Comparison of ENCODE assay signal across 8 mouse cellular contexts in the genomic region with DNA sequence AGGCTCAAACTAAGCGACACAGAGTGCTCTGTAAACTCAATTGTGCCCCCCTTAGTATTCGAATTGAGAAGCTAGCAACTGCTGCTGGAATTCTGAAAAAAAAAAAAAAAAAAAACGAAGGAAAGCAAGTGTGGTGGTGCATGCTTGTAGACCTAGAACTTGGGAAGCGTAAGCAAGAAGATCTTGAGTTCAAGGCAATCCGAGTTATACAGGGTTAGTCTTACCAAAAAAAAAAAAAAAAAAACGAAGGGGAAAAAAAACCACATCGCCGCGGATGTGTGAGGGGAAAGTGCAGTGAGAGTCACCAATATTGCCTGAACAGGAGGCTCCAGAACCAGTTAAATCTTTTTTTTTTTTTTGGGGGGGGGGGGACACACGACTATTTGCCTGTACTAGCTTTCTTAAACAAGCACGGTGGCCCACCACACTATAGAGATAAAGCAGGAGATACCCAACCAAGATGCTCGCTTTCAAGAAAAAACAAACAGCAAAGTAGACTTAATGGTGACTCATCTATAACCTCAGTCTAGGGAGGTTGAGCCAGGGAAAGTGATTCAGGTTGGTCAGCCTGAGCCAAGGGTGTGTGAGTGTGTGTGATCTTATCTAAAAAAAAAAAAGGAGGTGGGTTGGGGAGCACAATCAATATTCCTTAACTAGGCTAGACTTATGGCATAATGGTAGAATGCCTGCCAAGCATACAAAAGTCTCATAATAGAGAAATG. TPM values are rescaled to one million over a fixed set of nuclear protein-coding genes. Genes with fewer than 3 reads are reported as not detected.
DNase-seq lines count a peak whose midpoint lies in the region; ATAC-seq and TF ChIP-seq lines count a peak whose summit lies in the region.

A gene (minus strand): TSS at position 32 of the 722 bp plus-strand sequence.

- peak within 1 kb of the TSS; percentile 97 for H3K27ac ChIP-seq in kidney, embryonic 15.5 days
- peak within 1 kb of the TSS; percentile 97 for H3K27ac ChIP-seq in limb, embryonic 11.5 days (replicated peaks; ENCODE audit: low read depth, low read length)
- peak within 1 kb of the TSS; percentile 48 for H3K27ac ChIP-seq in olfactory bulb, adult 2 months (ENCODE audit: insufficient read depth, low read depth, low read length)

- peak within 1 kb of the TSS; percentile 95 for H3K4me2 ChIP-seq in kidney, embryonic 15.5 days
- H3K4me2 ChIP-seq in limb, embryonic 11.5 days (ENCODE audit: low read depth, severe bottlenecking), result peak within 1 kb of the TSS; percentile 77

- peak within 1 kb of the TSS; percentile 70 for H3K4me3 ChIP-seq in kidney, embryonic 15.5 days (replicated peaks)
- peak within 1 kb of the TSS; percentile 87 for H3K4me3 ChIP-seq in erythroblast, embryonic 14.5 days (replicated peaks)
- peak within 1 kb of the TSS; percentile 69 for H3K4me3 ChIP-seq in limb, embryonic 11.5 days (ENCODE audit: low read depth, low read length)
- peak within 1 kb of the TSS; percentile 59 for H3K4me3 ChIP-seq in olfactory bulb, adult 2 months (ENCODE audit: insufficient read depth, low read depth, low read length)

- no peak for TF ChIP-seq POLR2A in olfactory bulb, adult 2 months (IDR thresholded peaks at IDR 0.05; ENCODE audit: insufficient read depth, low read depth, low read length)

- TF ChIP-seq CTCF in olfactory bulb, adult 2 months (IDR thresholded peaks at IDR 0.05; ENCODE audit: insufficient read depth, low read depth, low read length), result no peak

- DNase-seq in kidney, adult 11 months, result no peak
- peak; percentile 26 for DNase-seq in MN1 (ENCODE audit: low spot score)
- no peak for DNase-seq in limb, embryonic 11.5 days (ENCODE audit: low spot score)
- DNase-seq in thymus, postnatal 4 days, result no peak

- ATAC-seq in kidney, embryonic 15.5 days (replicated peaks; ENCODE audit: low FRiP score), result 0 out of 2 replicates have a peak, but pooled peaks have one; percentile 8
- 0 out of 2 replicates have a peak, but pooled peaks have one; percentile 5 for ATAC-seq in limb, embryonic 11.5 days (ENCODE audit: insufficient number of reproducible peaks, low FRiP score, low TSS enrichment, low read depth)
- no peak for ATAC-seq in monocyte, adult 5-6 weeks (replicated peaks; ENCODE audit: insufficient number of reproducible peaks, low FRiP score, low TSS enrichment, poor library complexity, severe bottlenecking)

- WGBS in kidney, embryonic 15.5 days, result 4% methylated on average over 12 of the region's 12 CpGs
- WGBS in limb, embryonic 11.5 days, result 9% methylated on average over 12 of the region's 12 CpGs
- 4% methylated on average over 12 of the region's 12 CpGs for WGBS in olfactory bulb, adult 2 months

- H3K4me1 ChIP-seq in kidney, embryonic 15.5 days, result peaks cover 15% of the 10 kb centered on the region
- peaks cover 31% of the 10 kb centered on the region for H3K4me1 ChIP-seq in erythroblast, embryonic 14.5 days (ENCODE audit: control insufficient read depth)
- H3K4me1 ChIP-seq in limb, embryonic 11.5 days (ENCODE audit: control insufficient read depth, insufficient read depth, low read length), result peaks cover 6% of the 10 kb centered on the region; the same call in 1 of the 2 replicates
- peaks cover 4% of the 10 kb centered on the region; the same call in 1 of the 2 replicates for H3K4me1 ChIP-seq in olfactory bulb, adult 2 months (ENCODE audit: control insufficient read depth, insufficient read depth, low read length)

- no peaks in the 10 kb centered on the region for H3K27me3 ChIP-seq in kidney, embryonic 15.5 days
- H3K27me3 ChIP-seq in erythroblast, embryonic 14.5 days (ENCODE audit: control insufficient read depth), result no peaks in the 10 kb centered on the region
- H3K27me3 ChIP-seq in limb, embryonic 11.5 days (ENCODE audit: control insufficient read depth, insufficient read depth, low read length), result no peaks in the 10 kb centered on the region

- H3K9me3 ChIP-seq in kidney, embryonic 15.5 days (replicated peaks), result no peaks in the 10 kb centered on the region
- no peaks in the 10 kb centered on the region for H3K9me3 ChIP-seq in erythroblast, embryonic 14.5 days (ENCODE audit: control insufficient read depth, low read length)
- H3K9me3 ChIP-seq in limb, embryonic 11.5 days (ENCODE audit: control insufficient read depth, low read length), result no peaks in the 10 kb centered on the region

- peak within 1 kb of the TSS; percentile 88 for H3K9ac ChIP-seq in kidney, embryonic 15.5 days
- peak within 1 kb of the TSS; percentile 86 for H3K9ac ChIP-seq in limb, embryonic 11.5 days (ENCODE audit: low read length)

- peaks cover 44% of the 10 kb centered on the region for H3K36me3 ChIP-seq in kidney, embryonic 15.5 days
- peaks cover 50% of the 10 kb centered on the region for H3K36me3 ChIP-seq in erythroblast, embryonic 14.5 days (ENCODE audit: control insufficient read depth)
- peaks cover 4% of the 10 kb centered on the region; the same call in 1 of the 2 replicates for H3K36me3 ChIP-seq in limb, embryonic 11.5 days (ENCODE audit: control insufficient read depth, insufficient read depth, low read length)

RNA-seq across cellular contexts. Expression of the gene that starts here (rescaled TPM):
- polyA plus RNA-seq in kidney, embryonic 15.5 days (2015; fragmentation: Nextera tagmentation; extraction: Ambion mirVana), result 37.7 and 38.1 TPM in 2 replicates
- 0.14 and 0.68 TPM in 2 replicates for polyA plus RNA-seq in erythroblast, embryonic 14.5 days (2012)
- polyA plus RNA-seq in limb, embryonic 11.5 days (2014; fragmentation: Nextera tagmentation; extraction: Ambion mirVana), result 72.3 and 74.3 TPM in 2 replicates
- polyA plus RNA-seq in olfactory bulb, adult 2 months (2012; ENCODE audit: insufficient read depth, insufficient read length, low replicate concordance, missing spikeins), result not detected in 2 replicates
- total RNA-seq in monocyte, adult 5-6 weeks (2017), result 1.1 to 14.1 TPM (median 2.5 TPM) in 3 replicates

Comparison
In these comparisons a context has a peak if more than half of its experiments do, and no peak if none do; other contexts are left out.
1. RNA of the gene that starts here (polyA plus RNA-seq): 72.3 to 74.3 TPM in limb, embryonic 11.5 days and 37.7 to 38.1 TPM in kidney, embryonic 15.5 days; 0.14 to 0.68 TPM in erythroblast, embryonic 14.5 days and not detected in olfactory bulb, adult 2 months; every median in the first group is over 10 times any median in the second.
2. Peak in every context shown above with its lines, with median percentiles within 50 percentile points of each other: H3K27ac ChIP-seq and H3K4me3 ChIP-seq.